Mouse (Mus musculus) MEL (cell line): ENCODE data around the gene Lmo4. TPM values are rescaled to one million over a fixed set of nuclear protein-coding genes. Genes with fewer than 3 reads are reported as not detected.

ENCODE experiments used
- DNase-seq: peaks from one replicate; pipeline ENCODE4 v3.0.0; 2011; ENCODE audit warnings: low read depth, low spot score
- H3K27ac ChIP-seq: 2 replicates; pipeline ENCODE4 v1.5.1; 2012; ENCODE audit warnings: low read depth, mild to moderate bottlenecking, control low read depth, low read length, moderate library complexity; ENCODE audit not compliant: control insufficient read depth
- H3K27me3 ChIP-seq, 2 experiments: fragments of 150-350 bp in 1 of 2; sonication (generic) in 1 of 2; 2 replicates each; pipeline ENCODE4 v1.6.1; 2012; ENCODE audit warnings: low read length in 2 of 2, mild to moderate bottlenecking in 2 of 2, improper control_type of control experiment in 1 of 2, moderate library complexity in 1 of 2; ENCODE audit not compliant: insufficient read depth in 2 of 2, control insufficient read depth in 1 of 2
- H3K36me3 ChIP-seq, 2 experiments: 2 replicates each; pipeline ENCODE4 v1.6.1; 2012 to 2014; ENCODE audit warnings: low read length in 2 of 2, improper control_type of control experiment in 1 of 2, inconsistent platforms in 1 of 2, mild to moderate bottlenecking in 1 of 2; ENCODE audit not compliant: insufficient read depth in 2 of 2, control insufficient read depth in 1 of 2
- H3K4me1 ChIP-seq, 2 experiments: fragments of 150-350 bp in 1 of 2; sonication (generic) in 1 of 2; 2 replicates each; pipeline ENCODE4 v1.6.1; 2012; ENCODE audit warnings: low read length in 2 of 2, improper control_type of control experiment in 1 of 2, mild to moderate bottlenecking in 1 of 2; ENCODE audit not compliant: insufficient read depth in 2 of 2, control insufficient read depth in 1 of 2
- H3K4me3 ChIP-seq, 2 experiments: fragments of 150-350 bp in 1 of 2; sonication (generic) in 1 of 2; 2 replicates each; pipeline ENCODE4 v1.5.1; 2012; ENCODE audit warnings: low read depth in 2 of 2, low read length in 2 of 2, mild to moderate bottlenecking in 2 of 2, moderate library complexity in 2 of 2, control low read depth in 1 of 2, improper control_type of control experiment in 1 of 2; ENCODE audit not compliant: control insufficient read depth in 1 of 2, insufficient read depth in 1 of 2
- H3K79me2 ChIP-seq: 2 replicates; pipeline ENCODE4 v1.6.1; 2012; ENCODE audit warnings: mild to moderate bottlenecking, low read length, moderate library complexity; ENCODE audit not compliant: control insufficient read depth, poor library complexity, insufficient read depth
- H3K9ac ChIP-seq: 2 replicates; pipeline ENCODE4 v1.6.1; 2012; ENCODE audit warnings: low read depth, mild to moderate bottlenecking, control low read depth, low read length, moderate library complexity; ENCODE audit not compliant: control insufficient read depth, poor library complexity, severe bottlenecking
- H3K9me3 ChIP-seq: fragments of 150-350 bp; sonication (generic); replicated peaks from 2 replicates; pipeline ENCODE4 v1.6.1; 2012; ENCODE audit warnings: mild to moderate bottlenecking, low read length, improper control_type of control experiment, moderate library complexity; ENCODE audit not compliant: insufficient read depth
- BHLHE40 ChIP-seq: IDR thresholded peaks from 2 replicates; pipeline ENCODE4 v1.6.1; 2012; ENCODE audit warnings: low read depth, mild to moderate bottlenecking, inconsistent platforms, low read length, improper control_type of control experiment, borderline replicate concordance
- CHD1 ChIP-seq: IDR thresholded peaks from 2 replicates; pipeline ENCODE4 v1.6.1; 2012; ENCODE audit warnings: low read depth, mild to moderate bottlenecking, inconsistent platforms, low read length, improper control_type of control experiment
- ELF1 ChIP-seq: IDR thresholded peaks from 2 replicates; pipeline ENCODE4 v1.6.1; 2014; ENCODE audit warnings: low read depth, mild to moderate bottlenecking, inconsistent platforms, low read length, improper control_type of control experiment, moderate library complexity
- ETS1 ChIP-seq: IDR thresholded peaks from 2 replicates; pipeline ENCODE4 v1.6.1; 2012; ENCODE audit warnings: low read depth, mild to moderate bottlenecking, inconsistent platforms, low read length, improper control_type of control experiment, moderate library complexity
- GABPA ChIP-seq: IDR thresholded peaks from 2 replicates; pipeline ENCODE4 v1.6.1; 2012; ENCODE audit warnings: low read depth, mild to moderate bottlenecking, inconsistent platforms, low read length, improper control_type of control experiment, moderate library complexity
- HCFC1 ChIP-seq: IDR thresholded peaks from 2 replicates; pipeline ENCODE4 v1.6.1; 2012; ENCODE audit warnings: low read depth, mild to moderate bottlenecking, inconsistent platforms, low read length, improper control_type of control experiment, moderate library complexity
- MAFK ChIP-seq: IDR thresholded peaks from 2 replicates; pipeline ENCODE4 v1.6.1; 2011; ENCODE audit warnings: low read depth, mild to moderate bottlenecking, low read length, improper control_type of control experiment, borderline replicate concordance
- MAX ChIP-seq: IDR thresholded peaks from 2 replicates; pipeline ENCODE4 v1.6.1; 2011; ENCODE audit warnings: low read length, improper control_type of control experiment
- MAZ ChIP-seq: IDR thresholded peaks from 2 replicates; pipeline ENCODE4 v1.6.1; 2012; ENCODE audit warnings: low read depth, mild to moderate bottlenecking, inconsistent platforms, low read length, improper control_type of control experiment
- MXI1 ChIP-seq: IDR thresholded peaks from 2 replicates; pipeline ENCODE4 v1.6.1; 2011; ENCODE audit warnings: mild to moderate bottlenecking, low read depth, low read length, improper control_type of control experiment
- MYB ChIP-seq: IDR thresholded peaks from 2 replicates; pipeline ENCODE4 v1.6.1; 2011; ENCODE audit warnings: mild to moderate bottlenecking, low read depth, low read length, improper control_type of control experiment
- MYC ChIP-seq: IDR thresholded peaks from 2 replicates; pipeline ENCODE4 v1.6.1; 2011; ENCODE audit warnings: low read depth, mild to moderate bottlenecking, low read length, improper control_type of control experiment, moderate library complexity
- NELFE ChIP-seq: IDR thresholded peaks from 2 replicates; pipeline ENCODE4 v1.6.1; 2011; ENCODE audit warnings: low read depth, low read length, improper control_type of control experiment
- POLR2A ChIP-seq, 2 experiments: IDR thresholded peaks; 2 replicates each; pipeline ENCODE4 v1.6.1; 2011 to 2012; ENCODE audit warnings: low read length in 2 of 2, mild to moderate bottlenecking in 2 of 2, control low read depth in 1 of 2, improper control_type of control experiment in 1 of 2, low read depth in 1 of 2, moderate library complexity in 1 of 2; ENCODE audit not compliant: control insufficient read depth in 1 of 2, insufficient read depth in 1 of 2, poor library complexity in 1 of 2
- POLR2AphosphoS5 ChIP-seq: IDR thresholded peaks from 2 replicates; pipeline ENCODE4 v1.6.1; 2012; ENCODE audit warnings: low read depth, borderline replicate concordance, mild to moderate bottlenecking, inconsistent platforms, low read length, moderate library complexity, mixed read lengths
- RCOR1 ChIP-seq: IDR thresholded peaks from 2 replicates; pipeline ENCODE4 v1.6.1; 2012; ENCODE audit warnings: low read depth, mild to moderate bottlenecking, inconsistent platforms, low read length, improper control_type of control experiment
- UBTF ChIP-seq: IDR thresholded peaks from 2 replicates; pipeline ENCODE4 v1.6.1; 2012; ENCODE audit warnings: low read depth, mild to moderate bottlenecking, inconsistent platforms, low read length, improper control_type of control experiment, moderate library complexity, borderline replicate concordance; ENCODE audit not compliant: insufficient read depth
- ZC3H11A ChIP-seq: IDR thresholded peaks from 2 replicates; pipeline ENCODE4 v1.6.1; 2012; ENCODE audit warnings: low read depth, mild to moderate bottlenecking, inconsistent platforms, low read length, improper control_type of control experiment
- ZKSCAN1 ChIP-seq: IDR thresholded peaks from 2 replicates; pipeline ENCODE4 v1.6.1; 2012; ENCODE audit warnings: low read depth, mild to moderate bottlenecking, inconsistent platforms, low read length, improper control_type of control experiment, moderate library complexity
- polyA plus RNA-seq, 2 experiments: library from polyadenylated mRNA; stranded (reverse) in 1 of 2; unstranded in 1 of 2; fragments of >175 nt in 1 of 2; fragments of >200 nt in 1 of 2; gene quantifications; 2 replicates each; pipeline versions ENCODE4 v1.2.1 to v1.2.4; 2012; ENCODE audit warnings: low replicate concordance in 2 of 2, low read depth in 1 of 2; ENCODE audit not compliant: insufficient read length in 2 of 2, insufficient read depth in 1 of 2, missing spikeins in 1 of 2
- total RNA-seq: library from RNA; depleted of rRNA; stranded (reverse); fragments of 300-350 nt; gene quantifications from 2 replicates; pipeline ENCODE4 v1.2.3, GENCODE M21; 2012

Gene Lmo4
- total and polyA plus RNA-seq, 3 experiments = 13.7 to 29.3 TPM; not detected in 1

- no peak for DNase-seq
- Histone ChIP-seq H3K27me3 (no peaks in the 10 kb centered on the region), H3K4me3 (no peak overlapping the region), H3K27ac (no peak overlapping the region), H3K9ac (no peak overlapping the region), H3K36me3 (no peaks in the 10 kb centered on the region), H3K9me3 (no peaks in the 10 kb centered on the region), H3K79me2 (no peaks in the 10 kb centered on the region), H3K4me1 (no peaks in the 10 kb centered on the region)
- no peak for TF ChIP-seq CHD1
- no peak for TF ChIP-seq MAX
- no peak for TF ChIP-seq MAFK
- no peak for TF ChIP-seq RCOR1
- no peak for TF ChIP-seq MAZ
Measured at GRCm38 (mm10) chr3:144232347-144233008, 27.5 kb upstream of the Lmo4 start.

GRCm38 (mm10) chr3:144231931-144232330, 26.9 kb upstream of the Lmo4 start:
- H3K27ac ChIP-seq = no peak overlapping the region

GRCm38 (mm10) chr3:144231419-144231818, 26.4 kb upstream of the Lmo4 start:
- no peaks in the 10 kb centered on the region for H3K4me1 ChIP-seq
- no peak overlapping the region for H3K9ac ChIP-seq
- DNase-seq = no peak
- H3K27ac ChIP-seq = no peak overlapping the region
- H3K27me3 ChIP-seq = no peaks in the 10 kb centered on the region
- H3K36me3 ChIP-seq = no peaks in the 10 kb centered on the region
- no peaks in the 10 kb centered on the region for H3K9me3 ChIP-seq
- H3K4me3 ChIP-seq = no peak overlapping the region
- H3K79me2 ChIP-seq = no peaks in the 10 kb centered on the region
- no peak for TF ChIP-seq MYB
- no peak for TF ChIP-seq ZC3H11A
- TF ChIP-seq HCFC1 = no peak
- no peak for TF ChIP-seq BHLHE40
- no peak for TF ChIP-seq ETS1
- TF ChIP-seq NELFE = no peak
- TF ChIP-seq GABPA = no peak
- TF ChIP-seq MXI1 = no peak
- TF ChIP-seq ELF1 = no peak
- no peak for TF ChIP-seq ZKSCAN1
- TF ChIP-seq UBTF = no peak
- TF ChIP-seq POLR2AphosphoS5 = no peak
- TF ChIP-seq MYC = no peak
- TF ChIP-seq POLR2A (IDR thresholded peaks at IDR 0.05; ENCODE audit: control insufficient read depth in 1 of 2, insufficient read depth in 1 of 2, low read depth in 1 of 2, low read length in 2 of 2, poor library complexity in 1 of 2) = no peak

More at GRCm38 (mm10) chr3:144231931-144232330, 26.9 kb upstream of the Lmo4 start:
- H3K4me3 ChIP-seq = no peak overlapping the region
- no peaks in the 10 kb centered on the region for H3K36me3 ChIP-seq
- no peak overlapping the region for H3K9ac ChIP-seq
- no peaks in the 10 kb centered on the region for H3K4me1 ChIP-seq
- H3K9me3 ChIP-seq = no peaks in the 10 kb centered on the region
- TF ChIP-seq MYC = no peak
- TF ChIP-seq MAZ = no peak
- TF ChIP-seq, all 39 proteins: peak for 0
- DNase-seq = no peak
- Histone ChIP-seq H3K27me3 (no peaks in the 10 kb centered on the region), H3K79me2 (no peaks in the 10 kb centered on the region)
